Mouse (Mus musculus) C2C12 (cell line): ENCODE data around the gene Abca4.

Experiments used
- MYOD1 ChIP-seq: IDR thresholded peaks from one replicate; pipeline ENCODE4 v1.6.1; 2011; ENCODE audit warnings: low read depth; ENCODE audit not compliant: control insufficient read depth, insufficient read length
- USF1 ChIP-seq: IDR thresholded peaks from one replicate; pipeline ENCODE4 v1.6.1; 2011; ENCODE audit warnings: low read depth, mild to moderate bottlenecking, control low read depth, moderate library complexity

- TF ChIP-seq MYOD1 (no peak), USF1 (no peak)
Measured at GRCm38 (mm10) chr3:122133840-122134239, 89.6 kb downstream of the Abca4 start.
